Mouse (Mus musculus) forebrain, postnatal 0 days (tissue): ENCODE measurements around the gene Tnfrsf23. TPM values are rescaled to one million over a fixed set of nuclear protein-coding genes. Genes with fewer than 3 reads are reported as not detected.

Source experiments
- ATAC-seq: fragments of 200-750 bp; cut with Nextera tagmentation; 2 replicates; pipeline ENCODE4 v1.8.0; 2017; ENCODE audit warnings: mild to moderate bottlenecking, moderate library complexity
- DNase-seq: peaks from one replicate; pipeline ENCODE4 v3.0.0-alpha.2; 2015
- H3K27ac ChIP-seq: fragments of 300-500 bp; sonication (generic); 2 replicates; pipeline ENCODE4 v1.5.1; 2014; ENCODE audit warnings: low read depth, mild to moderate bottlenecking, antibody characterized with exemption, low read length, moderate library complexity, mixed read lengths
- H3K27me3 ChIP-seq: fragments of 300-500 bp; sonication (generic); 2 replicates; pipeline ENCODE4 v1.6.1; 2014; ENCODE audit warnings: mild to moderate bottlenecking, low read length, mixed read lengths; ENCODE audit not compliant: insufficient read depth
- H3K36me3 ChIP-seq: fragments of 300-500 bp; sonication (generic); 2 replicates; pipeline ENCODE4 v1.6.1; 2014; ENCODE audit warnings: mild to moderate bottlenecking, moderate library complexity; ENCODE audit not compliant: insufficient read depth
- H3K4me1 ChIP-seq: fragments of 300-500 bp; sonication (generic); 2 replicates; pipeline ENCODE4 v1.6.1; 2014; ENCODE audit warnings: antibody characterized with exemption; ENCODE audit not compliant: insufficient read depth
- H3K4me2 ChIP-seq: fragments of 300-500 bp; sonication (generic); 2 replicates; pipeline ENCODE4 v1.6.1; 2014; ENCODE audit warnings: low read depth, mild to moderate bottlenecking, moderate library complexity
- H3K4me3 ChIP-seq: fragments of 300-500 bp; sonication (generic); 2 replicates; pipeline ENCODE4 v1.5.1; 2014; ENCODE audit warnings: low read depth, low read length, mixed read lengths
- H3K9ac ChIP-seq: fragments of 300-500 bp; sonication (generic); 2 replicates; pipeline ENCODE4 v1.6.1; 2014; ENCODE audit warnings: mild to moderate bottlenecking
- H3K9me3 ChIP-seq: fragments of 300-500 bp; sonication (generic); 2 replicates; pipeline ENCODE4 v1.6.1; 2016; ENCODE audit warnings: low read length
- CTCF ChIP-seq: sonication (generic); IDR thresholded peaks from 2 replicates; pipeline ENCODE4 v1.5.1; 2016; ENCODE audit warnings: antibody characterized with exemption, control low read depth, low read depth
- WGBS: fragments of 180-500 bp; shearing (Covaris S2); extraction: QIAGEN DNeasy Blood & Tissue Kit; methylation state at CpG from one replicate; pipeline ENCODE4 v1.1.7; 2014; 5-methylcytosine and 5-hydroxymethylcytosine counted together
- polyA plus RNA-seq: library from polyadenylated mRNA; unstranded; fragments of >200 nt; fragmentation: Nextera tagmentation; extraction: Ambion mirVana; gene quantifications from 2 replicates; pipeline ENCODE4 v1.2.1, GENCODE M21; 2015
- total RNA-seq: library from RNA; depleted of rRNA; stranded (reverse); fragments of >200 nt; gene quantifications from 2 replicates; pipeline ENCODE4 v1.2.3, GENCODE M21; 2014; rRNA removed

The Tnfrsf23 gene
- total RNA-seq (1.7 and 1.9 TPM in 2 replicates), polyA plus RNA-seq (0.43 and 0.54 TPM in 2 replicates)

DNA sequence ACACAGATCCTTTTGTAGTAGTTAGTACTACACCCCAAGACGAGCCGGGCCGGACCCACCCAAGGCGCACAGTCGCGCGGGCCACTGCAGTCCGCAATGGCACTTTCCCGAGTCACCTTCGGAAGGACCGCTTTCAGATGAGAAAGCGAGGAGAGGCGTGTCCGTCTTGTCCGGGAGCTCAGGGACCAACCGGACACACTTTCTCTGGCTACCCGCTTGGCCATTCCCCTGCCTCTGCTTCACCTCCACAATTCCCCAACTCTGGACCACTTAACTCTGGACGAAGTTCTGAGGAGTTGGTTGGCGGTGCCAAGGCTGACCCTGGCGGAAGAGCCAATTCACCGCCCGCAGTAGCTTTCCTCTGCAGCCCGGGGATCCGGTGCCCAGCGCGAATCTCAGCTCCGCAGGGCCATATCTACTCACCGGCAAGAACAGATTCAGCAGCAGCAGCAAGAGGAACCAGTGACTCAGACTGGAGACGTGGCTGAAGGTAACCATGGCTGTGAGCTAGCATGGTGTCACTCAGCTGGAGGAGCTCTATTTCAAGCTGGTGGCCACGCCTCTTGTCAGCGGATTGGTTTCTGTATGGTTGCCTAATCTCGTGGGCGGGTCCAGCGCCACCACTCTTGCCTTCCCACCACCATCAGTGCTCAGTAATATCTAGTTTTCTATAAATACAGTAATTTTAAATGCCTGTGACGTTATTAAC lies at the start of gene Tnfrsf23:
TSS of gene Tnfrsf23 (minus strand) at position 514 of the 709 bp plus-strand sequence.
- TF ChIP-seq CTCF, result no peak
- Histone ChIP-seq H3K27me3 (no peaks in the 10 kb centered on the region), H3K9ac (no peak within 1 kb of the TSS), H3K36me3 (peaks cover 18% of the 10 kb centered on the region), H3K9me3 (no peaks in the 10 kb centered on the region), H3K4me3 (peak within 1 kb of the TSS; percentile 31), H3K4me2 (peak within 1 kb of the TSS; percentile 52), H3K27ac (no peak within 1 kb of the TSS), H3K4me1 (no peaks in the 10 kb centered on the region)
- peak; percentile 62 for DNase-seq
- peak; percentile 94 for ATAC-seq
- 3% methylated on average over 35 of the region's 35 CpGs for whole genome bisulfite sequencing

DNA sequence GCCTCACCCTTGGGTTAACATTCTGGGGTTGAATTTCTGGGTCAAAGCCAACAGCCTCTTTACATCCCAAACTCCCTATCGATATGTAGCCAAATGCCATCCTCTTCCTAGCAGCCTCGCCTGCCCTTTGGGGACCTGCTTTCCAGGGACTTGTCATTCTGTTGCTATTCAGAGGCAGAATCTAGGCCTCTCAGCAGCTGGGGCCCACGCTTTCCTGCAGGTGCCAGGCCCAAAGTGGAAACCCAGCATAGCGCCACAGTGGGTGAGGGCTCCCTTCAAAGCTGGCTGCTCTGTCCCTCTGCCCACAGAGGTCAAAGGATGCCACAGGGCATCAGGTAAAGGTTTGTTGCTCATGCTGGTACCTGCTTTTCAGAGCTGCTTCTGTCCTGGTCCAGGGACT lies 48.1 kb upstream of the Tnfrsf23 start:
- no peaks in the 10 kb centered on the region for H3K27me3 ChIP-seq
- H3K9me3 ChIP-seq, result no peaks in the 10 kb centered on the region
- no peaks in the 10 kb centered on the region; the same call in 1 of the 2 replicates for H3K36me3 ChIP-seq
- ATAC-seq, result no peak
- peaks cover 12% of the 10 kb centered on the region; the same call in 1 of the 2 replicates for H3K4me1 ChIP-seq
- H3K4me3 ChIP-seq, result no peak overlapping the region
- H3K9ac ChIP-seq, result no peak overlapping the region
- TF ChIP-seq CTCF, result no peak
- 78% methylated on average over 4 of the region's 4 CpGs for WGBS
- no peak for DNase-seq
- no peak overlapping the region for H3K4me2 ChIP-seq
- H3K27ac ChIP-seq, result no peak overlapping the region

DNA sequence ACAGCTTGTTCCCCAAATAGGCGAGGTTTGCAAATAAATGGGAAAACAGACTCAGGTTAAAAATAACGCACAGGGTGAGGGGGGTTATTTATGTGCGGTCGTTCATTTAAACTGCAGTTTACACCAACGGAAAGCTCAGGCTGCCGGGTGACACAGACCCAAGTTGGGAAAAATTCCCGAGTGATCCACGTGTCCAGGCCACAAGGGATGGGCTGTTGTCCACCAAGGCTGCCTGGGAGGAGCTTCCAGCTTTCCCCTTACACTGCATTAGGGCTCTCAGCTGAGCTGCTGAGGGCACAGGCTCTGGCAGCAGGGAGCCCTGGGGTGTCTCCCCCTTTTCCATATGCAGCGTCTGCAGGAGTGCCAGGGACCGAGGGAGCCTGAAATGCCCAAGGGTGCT lies 44.2 kb upstream of the Tnfrsf23 start:
- Histone ChIP-seq H3K4me3 (no peak overlapping the region), H3K4me2 (no peak overlapping the region), H3K27me3 (no peaks in the 10 kb centered on the region), H3K9ac (no peak overlapping the region), H3K36me3 (no peaks in the 10 kb centered on the region; the same call in 1 of the 2 replicates), H3K4me1 (no peaks in the 10 kb centered on the region), H3K27ac (no peak overlapping the region), H3K9me3 (no peaks in the 10 kb centered on the region)
- TF ChIP-seq CTCF, result no peak
- WGBS, result 78% methylated on average over 10 of the region's 10 CpGs
- no peak for ATAC-seq
- no peak for DNase-seq

DNA sequence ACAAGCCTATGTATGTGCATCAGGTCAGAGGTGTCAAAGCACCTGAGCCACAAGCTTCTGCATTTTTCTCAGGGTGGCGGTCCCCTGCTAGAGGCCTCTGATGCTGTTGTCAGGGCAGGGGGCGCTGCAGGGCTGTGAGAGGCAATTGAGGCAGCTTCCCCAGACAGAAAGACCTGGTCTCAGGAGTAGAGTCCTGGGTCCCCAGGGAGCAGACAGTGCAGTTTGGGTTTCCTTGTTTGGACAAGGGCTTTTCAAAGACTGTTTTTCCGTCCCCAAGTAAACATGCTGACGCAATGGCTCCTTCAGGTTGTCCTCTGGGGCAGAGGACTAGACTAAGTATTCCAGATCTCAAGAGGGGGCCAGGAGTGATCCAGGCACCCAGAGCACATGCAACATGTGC lies 40.7 kb upstream of the Tnfrsf23 start:
- Histone ChIP-seq H3K4me2 (no peak overlapping the region), H3K27ac (no peak overlapping the region), H3K4me3 (no peak overlapping the region), H3K4me1 (no peaks in the 10 kb centered on the region), H3K27me3 (no peaks in the 10 kb centered on the region), H3K9ac (no peak overlapping the region), H3K9me3 (no peaks in the 10 kb centered on the region), H3K36me3 (no peaks in the 10 kb centered on the region; the same call in 1 of the 2 replicates)
- ATAC-seq (no peak), DNase-seq (no peak)
- TF ChIP-seq CTCF, result no peak
- 86% methylated on average over 4 of the region's 4 CpGs for WGBS

DNA sequence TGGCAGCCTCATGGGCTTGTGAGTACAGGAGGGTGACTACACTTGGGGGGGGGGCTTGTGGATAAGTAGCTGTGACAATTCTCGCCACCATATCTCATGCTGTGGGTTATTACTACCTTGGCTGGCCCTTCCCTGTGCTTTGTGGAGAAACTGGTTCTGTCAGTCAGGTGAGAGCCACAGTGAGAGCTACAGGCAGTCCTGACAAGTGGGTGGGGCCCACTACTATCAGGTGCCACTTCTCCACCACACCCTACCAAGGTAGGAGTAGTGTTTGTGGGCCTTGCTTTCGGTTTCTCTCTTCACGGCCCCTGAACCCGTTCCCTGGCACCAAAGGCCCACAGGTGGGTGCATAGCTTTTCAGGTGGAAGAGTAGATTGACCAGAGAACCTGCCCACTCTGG lies 38.2 kb upstream of the Tnfrsf23 start:
- Histone ChIP-seq H3K4me1 (no peaks in the 10 kb centered on the region), H3K36me3 (no peaks in the 10 kb centered on the region; the same call in 1 of the 2 replicates), H3K27ac (no peak overlapping the region), H3K9me3 (no peaks in the 10 kb centered on the region), H3K4me3 (no peak overlapping the region), H3K9ac (no peak overlapping the region), H3K27me3 (no peaks in the 10 kb centered on the region), H3K4me2 (no peak overlapping the region)
- TF ChIP-seq CTCF, result no peak
- 95% methylated on average over 4 of the region's 4 CpGs for WGBS
- DNase-seq, result no peak
- ATAC-seq, result no peak

DNA sequence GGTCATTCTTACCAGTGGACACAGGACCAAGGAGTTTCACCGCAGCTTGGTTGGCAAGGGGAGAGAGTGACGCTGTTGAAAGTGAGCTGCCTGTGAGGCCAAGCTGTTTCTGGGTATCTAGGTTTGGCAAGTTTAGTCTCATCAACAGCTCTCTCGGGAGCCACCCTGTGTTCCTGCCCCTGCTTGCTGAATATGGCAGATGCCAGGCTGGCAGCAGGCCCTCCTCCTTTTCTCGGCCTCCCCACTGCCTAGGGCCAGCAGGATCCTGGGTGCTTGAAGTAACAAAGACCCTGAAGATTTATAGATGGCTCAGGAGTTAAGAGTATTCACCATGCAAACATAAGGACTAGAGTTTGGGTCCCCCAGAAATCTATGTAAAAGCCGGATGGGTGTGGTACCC lies 37.0 kb upstream of the Tnfrsf23 start:
- Histone ChIP-seq H3K27me3 (no peaks in the 10 kb centered on the region), H3K9me3 (no peaks in the 10 kb centered on the region), H3K4me1 (no peaks in the 10 kb centered on the region), H3K27ac (no peak overlapping the region), H3K9ac (no peak overlapping the region), H3K4me2 (no peak overlapping the region), H3K36me3 (no peaks in the 10 kb centered on the region; the same call in 1 of the 2 replicates), H3K4me3 (no peak overlapping the region)
- DNase-seq, result peak; percentile 22
- TF ChIP-seq CTCF, result no peak
- WGBS, result 58% methylated on average over 5 of the region's 5 CpGs
- ATAC-seq, result peak; percentile 66

DNA sequence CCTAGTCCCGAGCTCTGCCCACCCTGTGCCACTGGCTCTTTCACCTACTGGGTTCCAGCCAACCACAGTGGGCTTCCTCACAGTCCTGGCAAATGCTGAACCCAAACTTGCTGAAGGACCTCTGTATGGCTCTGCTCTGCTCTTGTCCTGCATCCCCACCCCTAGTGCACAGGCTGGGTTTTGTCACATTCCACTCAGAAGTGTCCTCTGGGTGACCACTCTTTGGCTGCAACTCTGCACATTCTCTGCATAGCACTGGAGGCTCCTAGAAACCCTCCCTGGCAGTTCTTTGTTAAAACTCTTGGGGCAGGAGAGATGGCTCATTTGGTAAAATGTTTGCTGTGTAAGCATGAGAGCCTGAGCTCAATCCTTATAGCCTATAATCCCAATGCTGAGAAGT lies 32.1 kb upstream of the Tnfrsf23 start:
- H3K4me1 ChIP-seq, result no peaks in the 10 kb centered on the region
- no peak overlapping the region for H3K9ac ChIP-seq
- ATAC-seq (no peak), DNase-seq (no peak)
- H3K36me3 ChIP-seq, result peaks cover 23% of the 10 kb centered on the region
- H3K27me3 ChIP-seq, result no peaks in the 10 kb centered on the region
- H3K27ac ChIP-seq, result no peak overlapping the region
- TF ChIP-seq CTCF, result no peak
- H3K4me3 ChIP-seq, result no peak overlapping the region
- no peaks in the 10 kb centered on the region for H3K9me3 ChIP-seq
- H3K4me2 ChIP-seq, result no peak overlapping the region
- 78% methylated on average over 1 of the region's 1 CpGs for WGBS
